Mouse (Mus musculus) cerebellum, adult 2 months (tissue): ENCODE measurements around the gene Abca12. TPM values are rescaled to one million over a fixed set of nuclear protein-coding genes. Genes with fewer than 3 reads are reported as not detected.

Experiments used
- DNase-seq, 2 experiments: peaks; one replicate each; pipeline ENCODE4 v3.0.0; 2021
- H3K27ac ChIP-seq: fragments of 200-500 bp; 2 replicates; pipeline ENCODE4 v1.5.1; 2012; ENCODE audit warnings: low read length, control low read depth, inconsistent platforms; ENCODE audit not compliant: insufficient read depth
- H3K27me3 ChIP-seq: fragments of 200-500 bp; 2 replicates; pipeline ENCODE4 v1.6.1; 2012; ENCODE audit warnings: inconsistent platforms, mild to moderate bottlenecking, low read length, moderate library complexity; ENCODE audit not compliant: control insufficient read depth, insufficient read depth
- H3K4me1 ChIP-seq: fragments of 200-500 bp; 2 replicates; pipeline ENCODE4 v1.6.1; 2011; ENCODE audit warnings: low read length; ENCODE audit not compliant: control insufficient read depth, insufficient read depth
- H3K4me3 ChIP-seq: fragments of 200-500 bp; replicated peaks from 2 replicates; pipeline ENCODE3; 2011; ENCODE audit warnings: mild to moderate bottlenecking, low read depth, low read length, control low read depth; ENCODE audit not compliant: insufficient read depth
- CTCF ChIP-seq: fragments of 200-500 bp; IDR thresholded peaks from 2 replicates; pipeline ENCODE4 v1.5.1; 2011; ENCODE audit warnings: low read depth, mild to moderate bottlenecking, control low read depth, low read length, moderate library complexity, borderline replicate concordance; ENCODE audit not compliant: insufficient read depth
- POLR2A ChIP-seq: fragments of 200-500 bp; IDR thresholded peaks from 2 replicates; pipeline ENCODE4 v1.6.1; 2011; ENCODE audit warnings: low read length, control low read depth, borderline replicate concordance; ENCODE audit not compliant: insufficient read depth
- WGBS: fragments of 180-500 bp; shearing (Covaris S2); methylation state at CpG from one replicate; pipeline ENCODE4 v1.1.7; 2018; 5-methylcytosine and 5-hydroxymethylcytosine counted together
- polyA plus RNA-seq: library from polyadenylated mRNA; depleted of rRNA; stranded (reverse); fragments of >200 nt; gene quantifications from 2 replicates; pipeline ENCODE4 v1.2.3, GENCODE M21; 2012

Abca12 gene
- polyA plus RNA-seq, 1 experiment = 0.02 TPM

DNA sequence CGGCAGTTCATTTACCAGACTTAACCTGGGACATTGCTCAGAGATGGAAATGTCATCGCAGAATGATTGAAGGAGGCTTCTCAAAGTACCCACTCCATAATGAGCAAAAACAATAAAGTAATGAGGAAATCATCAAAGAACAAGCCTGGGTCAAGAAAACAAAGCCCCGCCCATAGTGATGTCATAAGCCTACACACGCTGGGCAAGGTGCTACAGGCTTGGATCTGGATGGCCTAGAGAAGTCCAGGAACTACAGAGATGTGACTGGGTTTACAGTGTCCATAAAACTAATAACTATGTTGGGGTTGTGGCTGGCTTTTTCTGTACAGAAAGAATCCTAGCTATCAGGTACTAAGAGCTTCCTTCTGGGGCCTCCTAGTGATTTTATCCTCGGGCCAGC, 41.6 kb downstream of the Abca12 start:
- Histone ChIP-seq H3K27ac (no peak overlapping the region), H3K4me1 (no peaks in the 10 kb centered on the region), H3K4me3 (no peak overlapping the region), H3K27me3 (no peaks in the 10 kb centered on the region)
- TF ChIP-seq POLR2A (no peak), CTCF (no peak)
- no peak for DNase-seq
- 92% methylated on average over 5 of the region's 5 CpGs for WGBS

GRCm38 (mm10) chr1:71370266-71370665, 44.4 kb downstream of the Abca12 start:
- DNase-seq = no peak
- Histone ChIP-seq H3K4me3 (no peak overlapping the region), H3K27ac (no peak overlapping the region), H3K4me1 (no peaks in the 10 kb centered on the region), H3K27me3 (no peaks in the 10 kb centered on the region)
- no peak for TF ChIP-seq CTCF
- TF ChIP-seq POLR2A = no peak

DNA sequence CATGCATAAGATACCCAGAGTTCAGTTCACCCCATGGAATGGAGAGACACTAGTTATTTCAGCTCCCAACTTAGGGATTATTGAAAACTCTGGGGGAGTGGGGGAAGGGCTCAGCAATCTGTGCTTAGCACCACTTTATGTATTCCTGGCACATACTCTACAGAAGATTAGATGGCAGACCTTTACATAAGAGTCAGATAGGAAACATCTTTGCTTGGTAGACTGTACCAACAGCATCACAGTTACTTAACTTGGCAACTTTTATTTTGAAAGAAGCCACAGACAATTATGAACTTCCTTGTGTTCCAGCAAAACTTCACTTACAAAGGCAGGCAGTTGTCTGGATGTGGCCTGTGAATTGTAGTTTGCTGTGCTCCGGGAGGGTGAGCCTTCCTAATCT, 46.9 kb downstream of the Abca12 start:
- no peak for DNase-seq
- no peaks in the 10 kb centered on the region for H3K4me1 ChIP-seq
- no peak overlapping the region for H3K27ac ChIP-seq
- no peaks in the 10 kb centered on the region for H3K27me3 ChIP-seq
- H3K4me3 ChIP-seq = no peak overlapping the region
- TF ChIP-seq POLR2A = no peak
- TF ChIP-seq CTCF = no peak
- 40% methylated on average over 1 of the region's 1 CpGs for WGBS

DNA sequence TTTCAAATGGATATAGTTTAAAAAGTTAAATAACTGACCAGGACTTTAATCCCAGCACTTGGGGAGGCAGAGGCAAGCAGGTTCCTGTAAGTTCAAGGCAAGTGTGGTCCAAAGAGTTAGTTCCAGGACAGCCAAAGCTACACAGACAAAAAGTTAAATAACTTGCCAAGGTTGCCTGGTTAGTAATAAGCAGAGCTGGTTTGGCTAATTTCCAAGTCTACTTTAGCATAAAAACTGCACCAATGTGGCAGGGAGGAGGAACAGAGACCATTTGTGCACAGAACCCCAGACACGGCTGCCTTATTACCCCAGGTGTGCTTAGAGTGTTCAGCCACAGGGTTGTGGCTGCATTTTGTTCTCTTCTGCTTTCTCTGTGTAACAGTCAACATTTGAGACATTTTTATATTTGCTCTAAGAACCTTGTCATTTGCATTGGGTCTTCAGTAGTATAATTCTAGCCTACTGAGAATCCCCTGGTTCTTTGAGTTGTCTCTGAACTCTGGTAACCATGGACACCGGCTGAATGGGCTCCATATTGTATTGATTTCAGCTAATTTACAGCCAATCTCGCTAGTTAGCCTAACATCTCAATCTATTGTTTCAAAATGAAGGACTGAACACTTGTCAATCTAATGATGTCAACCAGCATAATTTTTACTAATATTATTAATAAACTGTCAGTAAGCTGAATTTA, 71.7 kb downstream of the Abca12 start:
- Histone ChIP-seq H3K4me1 (no peaks in the 10 kb centered on the region), H3K27ac (no peak overlapping the region), H3K27me3 (no peaks in the 10 kb centered on the region), H3K4me3 (no peak overlapping the region)
- 34% methylated on average over 3 of the region's 3 CpGs for WGBS
- no peak for TF ChIP-seq CTCF
- no peak for TF ChIP-seq POLR2A
- DNase-seq = no peak

DNA sequence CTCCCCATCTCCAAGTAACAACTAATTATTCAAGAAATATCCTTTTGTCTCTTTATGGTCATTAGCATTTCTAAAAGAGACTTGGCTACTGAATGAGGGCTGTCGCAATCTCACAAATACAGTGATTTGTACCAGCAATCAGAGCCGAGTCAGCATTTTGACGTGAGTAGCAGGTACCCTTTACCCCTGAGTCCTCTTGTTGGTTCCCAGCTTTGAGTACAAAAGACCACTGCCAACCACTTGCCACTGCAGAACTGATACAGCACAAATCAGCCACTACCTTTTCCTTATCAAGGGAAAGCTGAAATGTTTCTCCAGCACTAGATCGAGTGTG, 72.5 kb downstream of the Abca12 start:
- TF ChIP-seq CTCF = no peak
- no peak for TF ChIP-seq POLR2A
- no peak for DNase-seq
- H3K27me3 ChIP-seq = no peaks in the 10 kb centered on the region
- 39% methylated on average over 4 of the region's 4 CpGs for WGBS
- no peaks in the 10 kb centered on the region for H3K4me1 ChIP-seq
- no peak overlapping the region for H3K4me3 ChIP-seq
- no peak overlapping the region for H3K27ac ChIP-seq

- WGBS = 40% methylated on average over 7 of the region's 7 CpGs
- Histone ChIP-seq H3K4me3 (no peak overlapping the region), H3K4me1 (no peaks in the 10 kb centered on the region), H3K27me3 (no peaks in the 10 kb centered on the region), H3K27ac (no peak overlapping the region)
- no peak for DNase-seq
- TF ChIP-seq CTCF = no peak
- TF ChIP-seq POLR2A = no peak
These were observed 73.1 kb downstream of the Abca12 start for GRCm38 (mm10) chr1:71341370-71342260.

GRCm38 (mm10) chr1:71338548-71339340, 76.0 kb downstream of the Abca12 start:
- no peaks in the 10 kb centered on the region for H3K27me3 ChIP-seq
- WGBS = 74% methylated on average over 4 of the region's 4 CpGs
- TF ChIP-seq POLR2A (no peak), CTCF (no peak)
- no peak for DNase-seq
- no peak overlapping the region for H3K4me3 ChIP-seq
- H3K4me1 ChIP-seq = no peaks in the 10 kb centered on the region
- H3K27ac ChIP-seq = no peak overlapping the region
